Mouse (Mus musculus): ENCODE results near the gene Prr19. TPM values are rescaled to one million over a fixed set of nuclear protein-coding genes. Genes with fewer than 3 reads are reported as not detected.

Gene Prr19
- total RNA-seq, 2 experiments from 2014 or later: not detected

- no peak for ATAC-seq (replicated peaks; ENCODE audit: low FRiP score, poor library complexity, severe bottlenecking)
Measured at GRCm38 (mm10) chr7:25288721-25289120, 12.5 kb upstream of the Prr19 start.

- no peak for ATAC-seq (replicated peaks; ENCODE audit: low FRiP score, poor library complexity, severe bottlenecking)
Measured at GRCm38 (mm10) chr7:25289925-25290324, 11.3 kb upstream of the Prr19 start.

GRCm38 (mm10) chr7:25290463-25290862 is 10.7 kb upstream of the Prr19 start:
- ATAC-seq (replicated peaks; ENCODE audit: low FRiP score, poor library complexity, severe bottlenecking): no peak

GRCm38 (mm10) chr7:25290911-25291310 is 10.3 kb upstream of the Prr19 start:
- no peak for ATAC-seq (replicated peaks; ENCODE audit: low FRiP score, poor library complexity, severe bottlenecking)

- ATAC-seq (replicated peaks; ENCODE audit: low FRiP score, poor library complexity, severe bottlenecking): no peak
Measured at GRCm38 (mm10) chr7:25292107-25292506, 9.1 kb upstream of the Prr19 start.

- ATAC-seq (replicated peaks; ENCODE audit: low FRiP score, poor library complexity, severe bottlenecking): no peak
Measured at GRCm38 (mm10) chr7:25293191-25293739, 7.9 kb upstream of the Prr19 start.

GRCm38 (mm10) chr7:25294495-25294894 is 6.7 kb upstream of the Prr19 start:
- no peak for ATAC-seq (replicated peaks; ENCODE audit: low FRiP score, poor library complexity, severe bottlenecking)

- ATAC-seq (replicated peaks; ENCODE audit: low FRiP score, poor library complexity, severe bottlenecking): no peak
Measured at GRCm38 (mm10) chr7:25294960-25295722, 6.1 kb upstream of the Prr19 start.

- 0 out of 2 replicates have a peak, but pooled peaks have one; percentile 42 for ATAC-seq (replicated peaks; ENCODE audit: low FRiP score, poor library complexity, severe bottlenecking)
Measured at GRCm38 (mm10) chr7:25296945-25297453, 4.2 kb upstream of the Prr19 start.

- ATAC-seq (replicated peaks; ENCODE audit: low FRiP score, poor library complexity, severe bottlenecking): 0 out of 2 replicates have a peak, but pooled peaks have one; percentile 27
Measured at GRCm38 (mm10) chr7:25297454-25298325, 3.5 kb upstream of the Prr19 start, which contains the start of gene Pafah1b3. Gene Pafah1b3 (minus strand): TSS chr7:25297986.

- ATAC-seq (replicated peaks; ENCODE audit: low FRiP score, poor library complexity, severe bottlenecking): no peak
Measured at GRCm38 (mm10) chr7:25303003-25303684, 1.9 kb downstream of the Prr19 start.

- no peak for ATAC-seq (replicated peaks; ENCODE audit: low FRiP score, poor library complexity, severe bottlenecking)
Measured at GRCm38 (mm10) chr7:25303685-25304006, 2.4 kb downstream of the Prr19 start.

GRCm38 (mm10) chr7:25305481-25305880 is 4.3 kb downstream of the Prr19 start:
- ATAC-seq (replicated peaks; ENCODE audit: low FRiP score, poor library complexity, severe bottlenecking): no peak

GRCm38 (mm10) chr7:25305956-25306613 is 4.9 kb downstream of the Prr19 start, which contains the start of gene Tmem145:
Gene Tmem145 (plus strand): TSS chr7:25306106.
- no peak for ATAC-seq (replicated peaks; ENCODE audit: low FRiP score, poor library complexity, severe bottlenecking)

GRCm38 (mm10) chr7:25306614-25306996 is 5.4 kb downstream of the Prr19 start:
- ATAC-seq (replicated peaks; ENCODE audit: low FRiP score, poor library complexity, severe bottlenecking): no peak

- no peak for ATAC-seq (replicated peaks; ENCODE audit: low FRiP score, poor library complexity, severe bottlenecking)
Measured at GRCm38 (mm10) chr7:25308702-25309318, 7.6 kb downstream of the Prr19 start.

- no peak for ATAC-seq (replicated peaks; ENCODE audit: low FRiP score, poor library complexity, severe bottlenecking)
Measured at GRCm38 (mm10) chr7:25309425-25309824, 8.2 kb downstream of the Prr19 start.

- ATAC-seq (replicated peaks; ENCODE audit: low FRiP score, poor library complexity, severe bottlenecking): no peak
Measured at GRCm38 (mm10) chr7:25311193-25311592, 10.0 kb downstream of the Prr19 start.

GRCm38 (mm10) chr7:25313325-25313724 is 12.1 kb downstream of the Prr19 start:
- ATAC-seq (replicated peaks; ENCODE audit: low FRiP score, poor library complexity, severe bottlenecking): no peak

Data from erythroblast, adult 5-6 weeks (primary cell).